Mouse (Mus musculus): ENCODE data around the gene Slc35f6.

Gene Slc35f6

DNA sequence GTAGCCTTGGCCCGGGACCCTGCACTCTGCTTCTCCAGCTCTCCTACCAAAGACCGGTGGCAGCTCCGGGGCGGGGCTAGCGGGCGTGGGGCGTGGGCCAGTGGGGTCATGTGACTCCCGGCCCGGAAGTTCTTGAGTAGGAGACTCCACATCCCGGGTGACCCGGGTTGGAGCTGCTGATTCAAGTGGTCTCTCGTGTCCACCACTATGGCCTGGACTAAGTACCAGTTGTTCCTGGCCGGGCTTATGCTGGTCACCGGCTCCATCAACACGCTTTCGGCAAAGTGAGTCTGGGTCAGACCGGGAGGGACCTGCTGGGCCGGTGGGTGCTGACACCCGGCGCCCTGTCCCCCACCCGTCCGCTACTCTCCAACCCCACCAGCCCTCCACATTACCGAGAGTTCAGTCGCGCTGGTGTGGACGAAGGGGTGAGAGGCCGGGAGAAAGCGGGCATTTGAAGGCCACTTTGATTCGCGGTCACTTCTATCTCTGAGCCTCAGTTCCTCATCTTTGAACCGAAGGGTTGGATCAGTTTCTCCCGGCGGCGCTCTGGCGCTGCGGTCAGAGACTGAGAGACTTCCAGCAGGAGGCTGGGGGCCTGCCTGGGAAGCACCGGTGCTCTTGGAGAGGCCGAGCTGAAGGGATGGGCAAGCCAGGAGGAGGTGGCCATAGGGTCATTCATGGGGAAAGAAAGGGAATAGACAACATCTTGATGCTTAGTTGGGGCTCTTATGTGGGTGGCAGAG, at the start of gene Slc35f6:
TSS of gene Slc35f6 (plus strand) at position 119 of the 746 bp plus-strand sequence.
- in situ Hi-C loops (cut with MboI; ENCODE audit: low sequenced_read_pairs), result no loop called here

DNA sequence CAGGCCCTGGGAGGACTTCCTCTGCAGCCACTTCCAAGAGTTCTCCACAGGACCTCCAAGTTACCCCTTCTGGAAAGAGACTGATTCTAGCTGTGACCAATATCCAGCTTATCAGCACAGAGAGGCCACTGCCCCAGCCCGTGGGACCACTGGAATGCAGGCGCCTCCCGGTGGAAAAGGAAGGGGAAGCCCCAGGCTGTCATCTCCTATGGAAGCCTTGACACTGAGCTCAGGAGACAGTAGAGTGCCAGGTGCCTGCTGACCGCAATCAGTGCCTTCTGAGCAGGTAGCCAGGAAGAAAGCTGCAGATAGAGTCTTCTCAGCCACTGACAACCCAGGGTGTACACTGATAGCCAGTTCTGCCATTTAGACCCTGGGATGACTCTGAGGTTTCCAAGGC, 46.3 kb upstream of the Slc35f6 start:
- in situ Hi-C loops (cut with MboI; ENCODE audit: low sequenced_read_pairs), result no loop called here

DNA sequence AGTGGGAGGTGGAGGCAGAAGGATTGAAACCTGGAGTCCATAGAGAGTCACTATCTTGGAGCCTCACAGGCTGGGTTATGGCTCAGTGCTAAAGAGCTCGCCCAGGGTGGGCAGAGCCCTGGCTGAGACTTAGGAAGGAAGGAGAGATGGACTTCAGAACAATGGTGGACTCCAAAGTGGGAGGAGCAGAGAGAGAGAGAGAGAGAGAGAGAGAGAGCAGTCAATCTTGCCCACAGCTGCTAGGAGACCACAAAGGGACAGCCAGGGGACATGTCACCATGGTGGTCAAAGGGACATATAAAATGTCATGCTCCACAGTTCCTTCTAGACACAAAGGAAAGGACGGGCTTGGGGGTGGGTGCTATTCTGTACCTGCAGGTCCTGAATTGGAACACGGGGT, 44.5 kb upstream of the Slc35f6 start:
- in situ Hi-C loops (cut with MboI; ENCODE audit: low sequenced_read_pairs), result no loop called here

DNA sequence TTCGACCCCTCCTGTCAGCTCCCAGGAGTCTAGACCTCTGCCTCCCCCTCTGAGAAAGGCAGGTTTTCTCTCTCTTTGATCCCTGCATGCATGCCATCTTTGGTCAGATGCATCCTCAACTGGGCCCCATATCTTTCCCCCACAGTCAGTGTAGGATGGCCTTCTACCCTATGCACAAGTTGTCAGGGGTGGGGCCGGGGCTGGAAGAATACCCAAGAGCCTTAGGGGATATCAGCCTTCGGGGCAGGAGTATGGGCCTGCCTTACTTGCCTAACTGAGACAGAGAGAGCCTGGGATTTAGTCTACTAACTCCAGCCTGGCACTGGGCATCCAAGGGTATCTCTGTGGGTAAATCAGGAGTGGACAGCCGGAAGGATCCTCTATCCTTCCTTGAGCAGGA, 43.8 kb upstream of the Slc35f6 start:
- in situ Hi-C loops (cut with MboI; ENCODE audit: low sequenced_read_pairs), result no loop called here

DNA sequence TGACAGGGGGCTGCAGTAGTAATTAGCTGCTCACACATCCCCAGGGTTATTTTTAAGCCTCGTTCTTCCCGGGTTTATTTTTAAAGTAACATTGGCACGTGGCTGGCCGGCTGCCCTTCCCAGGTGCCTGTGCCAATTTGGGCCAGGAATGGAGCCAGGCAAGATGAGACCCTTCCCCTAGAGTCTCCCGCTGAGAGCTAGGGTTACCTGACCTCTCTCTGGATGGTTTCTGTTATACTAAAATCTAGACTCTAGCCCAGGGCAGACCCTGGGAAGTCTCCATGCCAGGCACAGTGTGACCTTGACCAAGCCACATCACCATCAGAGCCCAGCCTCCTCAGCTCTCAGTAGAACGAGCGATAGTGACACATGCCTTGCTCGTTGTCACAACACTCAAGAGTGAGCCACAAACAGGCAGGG, 43.0 kb upstream of the Slc35f6 start:
- in situ Hi-C loops (cut with MboI; ENCODE audit: low sequenced_read_pairs), result no loop called here

DNA sequence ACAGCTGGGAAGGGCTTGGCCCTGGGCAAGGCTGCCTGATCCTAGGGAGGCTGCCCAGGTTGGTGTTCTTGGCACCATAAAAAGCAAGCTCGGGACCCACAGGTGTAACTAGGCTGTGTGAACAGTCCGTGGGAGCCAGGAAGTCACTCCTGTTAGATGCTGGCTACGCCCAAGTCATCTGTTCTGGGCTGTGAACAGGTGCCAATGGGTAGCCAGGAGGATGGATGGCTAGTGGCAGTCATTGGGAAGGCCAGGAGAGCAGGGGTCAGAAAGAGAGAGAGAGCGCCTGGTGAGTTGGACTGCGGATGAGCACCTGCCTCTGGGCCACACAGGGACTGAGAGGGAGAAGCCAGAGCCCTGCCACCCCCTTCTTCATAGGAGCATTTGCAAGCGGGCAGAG, 42.1 kb upstream of the Slc35f6 start:
- in situ Hi-C loops (cut with MboI; ENCODE audit: low sequenced_read_pairs), result no loop called here

DNA sequence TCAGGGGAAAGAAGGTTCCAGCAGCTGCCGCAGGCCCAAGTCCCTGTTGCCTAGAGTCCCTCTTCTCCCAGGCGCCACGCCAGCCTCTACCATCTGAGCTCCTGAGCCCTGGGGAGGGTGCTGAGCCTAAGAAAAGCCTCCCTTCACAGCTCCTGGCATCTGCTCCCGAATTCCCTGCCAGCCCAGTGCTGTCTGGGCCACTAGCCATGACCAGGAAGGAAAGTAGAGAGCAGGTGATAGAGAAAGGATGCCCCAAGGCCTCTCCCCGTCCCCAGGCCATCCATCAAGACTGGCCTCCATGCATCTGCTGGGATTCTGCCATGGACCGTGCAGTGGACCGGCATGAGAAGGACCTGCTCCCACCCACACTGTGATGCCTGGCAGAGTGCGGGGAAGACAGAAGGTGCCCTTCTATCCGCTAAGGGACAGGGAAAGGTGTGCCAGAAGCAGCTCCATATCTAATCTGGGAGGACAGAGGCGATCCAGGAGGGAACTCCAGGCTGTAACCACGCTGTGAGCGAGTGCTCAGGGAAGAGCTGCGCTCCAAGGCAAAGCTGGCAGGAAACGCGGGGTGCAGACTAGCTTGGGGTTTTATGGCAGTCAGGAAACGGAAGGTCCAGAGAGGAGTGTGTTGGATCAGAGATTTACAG, 41.2 kb upstream of the Slc35f6 start:
- in situ Hi-C loops (cut with MboI; ENCODE audit: low sequenced_read_pairs), result no loop called here

DNA sequence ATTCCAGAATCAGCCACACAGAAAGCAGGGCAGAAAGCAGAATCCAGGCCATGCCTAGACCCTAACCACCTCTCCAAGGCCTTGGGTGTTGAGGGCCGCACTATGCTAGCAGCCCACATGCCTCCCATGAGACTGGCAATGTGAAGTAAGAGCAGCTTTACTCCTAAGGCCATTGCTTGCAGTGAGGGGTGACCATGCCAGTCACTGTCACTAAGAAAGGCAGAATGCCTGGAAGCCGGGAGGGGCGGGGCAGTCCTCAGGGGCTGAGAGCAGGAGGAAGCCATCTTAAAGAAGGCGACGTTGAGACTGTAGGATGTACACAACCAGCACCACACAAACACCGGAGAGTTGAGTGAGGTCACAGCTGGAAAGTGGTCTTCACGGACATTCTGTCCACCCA, 38.6 kb upstream of the Slc35f6 start:
- in situ Hi-C loops (cut with MboI; ENCODE audit: low sequenced_read_pairs), result no loop called here

DNA sequence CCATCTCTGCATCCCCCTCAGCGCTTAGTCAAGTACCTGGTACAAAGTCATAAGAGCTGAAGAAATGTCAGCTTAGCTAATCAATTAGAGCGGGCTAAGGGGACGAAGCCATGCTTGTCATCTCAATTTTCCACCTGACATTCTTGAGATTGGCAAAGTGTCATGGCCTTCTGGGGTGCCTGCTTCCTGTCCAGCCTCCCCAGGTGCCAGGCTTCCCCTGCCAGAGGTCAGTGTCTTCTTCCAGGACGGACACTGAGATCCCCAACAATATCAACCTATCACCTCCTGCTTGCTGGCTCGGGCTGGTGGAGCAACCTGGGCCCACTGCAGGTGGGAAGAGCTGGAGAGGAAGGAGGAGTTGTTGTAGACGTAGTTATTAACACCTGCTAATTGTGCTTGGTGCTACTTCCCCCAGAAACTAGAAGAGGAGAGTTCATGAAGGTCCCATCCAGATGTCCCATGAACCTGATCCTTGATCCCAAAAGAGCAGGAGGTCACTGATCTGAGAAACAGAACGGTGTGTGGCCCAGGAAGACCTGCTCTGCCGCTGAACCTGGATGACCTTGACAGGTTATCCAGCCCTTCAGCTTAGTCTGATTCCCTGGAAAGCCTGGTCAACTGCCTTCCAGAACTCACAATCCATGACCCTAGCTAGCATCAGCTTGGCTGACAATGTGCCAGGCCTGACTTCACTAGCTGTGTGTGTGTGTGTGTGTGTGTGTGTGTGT, 37.7 kb upstream of the Slc35f6 start:
- in situ Hi-C loops (cut with MboI; ENCODE audit: low sequenced_read_pairs), result no loop called here

DNA sequence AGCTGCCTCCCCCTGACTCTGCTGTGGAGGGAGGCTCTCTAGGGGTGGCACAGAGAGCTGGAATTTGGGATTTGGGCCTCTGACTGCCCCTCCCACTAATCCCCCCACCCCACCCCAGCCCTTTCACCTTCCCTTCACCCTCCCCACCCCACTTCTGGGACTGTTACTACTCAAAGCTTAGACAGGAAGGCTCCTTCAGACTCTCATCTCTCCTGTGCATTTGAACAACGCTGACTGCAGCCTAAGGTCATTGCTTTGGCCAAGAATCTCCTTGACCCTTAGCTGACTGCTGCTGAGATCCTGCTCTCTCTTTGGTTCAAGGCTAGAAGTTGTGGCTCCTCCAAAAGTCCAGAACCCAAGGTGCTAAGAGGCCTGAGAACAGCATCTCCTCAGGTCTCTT, 36.6 kb upstream of the Slc35f6 start:
- in situ Hi-C loops (cut with MboI; ENCODE audit: low sequenced_read_pairs), result no loop called here

DNA sequence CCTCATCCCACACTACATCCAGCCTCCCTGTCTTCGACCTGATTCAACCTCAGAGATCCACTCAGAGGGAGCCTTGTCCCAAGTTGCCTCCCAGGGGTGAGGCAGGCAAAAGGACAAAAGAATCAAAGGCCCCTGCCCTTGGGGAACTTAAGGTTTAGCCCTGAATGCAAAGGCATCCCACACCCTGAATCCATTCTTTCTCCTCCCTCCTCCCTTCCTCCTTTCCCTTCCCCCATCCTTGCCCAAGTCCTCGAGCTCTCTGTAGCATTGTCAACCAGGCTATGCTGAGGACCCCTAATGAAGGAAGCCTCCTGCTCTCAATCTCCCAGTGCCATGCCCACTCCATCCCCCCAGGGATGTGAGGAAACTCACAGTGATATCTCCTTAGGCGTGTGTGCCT, 36.0 kb upstream of the Slc35f6 start:
- in situ Hi-C loops (cut with MboI; ENCODE audit: low sequenced_read_pairs), result no loop called here

DNA sequence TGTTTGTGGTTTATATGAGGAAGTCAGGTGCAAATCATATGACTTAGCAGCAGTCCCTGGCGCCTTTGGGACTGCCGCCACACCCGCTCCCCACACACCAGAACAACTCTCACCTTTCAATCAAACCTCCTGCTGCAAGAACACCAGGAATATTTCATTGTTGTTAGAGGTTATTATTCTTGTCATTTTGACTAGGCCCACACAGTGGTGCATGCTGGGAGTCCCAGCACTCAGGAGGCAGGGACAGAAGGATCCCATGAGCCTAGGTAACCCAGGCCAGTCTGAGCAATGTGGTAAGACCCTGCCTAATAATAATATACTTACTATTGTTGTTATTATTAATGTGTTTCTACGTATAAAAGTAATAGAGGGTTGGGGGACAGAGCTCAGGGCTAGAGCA, 35.2 kb upstream of the Slc35f6 start:
- in situ Hi-C loops (cut with MboI; ENCODE audit: low sequenced_read_pairs), result no loop called here

DNA sequence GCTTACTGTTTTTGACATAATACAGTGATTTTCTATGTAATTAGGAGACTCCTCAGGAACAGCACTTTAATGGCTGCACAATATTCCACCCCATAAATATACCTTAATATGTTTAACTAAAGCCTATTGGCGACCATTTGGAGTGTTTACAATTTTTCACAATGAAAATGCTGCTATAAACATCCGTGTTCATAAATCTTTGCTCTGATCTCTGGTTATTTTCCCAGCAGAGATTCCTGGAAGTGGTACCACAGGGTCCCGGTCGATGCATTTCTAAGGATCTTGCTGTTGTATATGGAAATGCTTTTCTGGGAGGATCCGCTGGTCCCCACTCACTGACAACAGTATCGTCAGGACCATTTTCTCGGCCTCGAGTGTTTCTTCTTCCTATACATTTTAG, 34.5 kb upstream of the Slc35f6 start:
- in situ Hi-C loops (cut with MboI; ENCODE audit: low sequenced_read_pairs), result no loop called here

DNA sequence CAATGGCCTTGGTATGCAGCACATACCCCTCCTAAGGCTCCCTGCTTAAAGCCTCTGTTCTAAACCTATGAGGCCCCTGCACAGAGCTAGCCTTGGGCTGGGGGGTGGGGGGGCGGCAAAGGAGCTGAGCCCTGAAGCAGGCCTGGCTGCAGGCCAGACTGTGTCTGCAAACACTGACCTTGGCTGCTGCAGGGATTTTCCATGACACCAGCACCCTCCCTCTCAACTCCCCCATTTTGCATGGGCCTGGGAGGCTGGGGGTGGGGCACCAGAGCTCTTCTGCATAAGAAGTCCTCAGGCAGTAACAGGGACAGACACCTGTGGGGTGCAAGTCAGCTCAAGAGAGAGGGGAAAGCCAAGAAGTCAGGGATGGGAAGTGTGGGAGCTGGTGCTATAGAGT, 33.5 kb upstream of the Slc35f6 start:
- in situ Hi-C loops (cut with MboI; ENCODE audit: low sequenced_read_pairs), result no loop called here

DNA sequence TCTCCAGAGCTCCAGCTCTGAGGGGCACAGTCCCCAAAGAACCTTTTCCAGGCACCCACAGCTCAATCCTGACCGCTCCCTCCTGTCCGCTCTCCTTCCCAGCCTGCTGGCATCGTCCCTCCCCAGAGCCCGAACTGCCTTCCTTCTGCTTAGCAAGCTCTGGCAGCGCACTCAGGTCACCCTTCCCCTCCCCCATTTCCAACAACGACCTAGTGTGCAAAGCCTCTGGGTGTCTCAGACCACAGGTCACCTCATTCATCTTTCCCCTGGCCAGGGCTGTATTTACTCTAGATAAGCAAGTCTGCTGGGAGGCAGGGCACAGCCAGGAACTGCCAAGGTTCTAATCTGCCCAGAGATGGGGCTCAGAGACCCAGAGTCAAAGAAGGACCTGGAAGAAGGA, 32.3 kb upstream of the Slc35f6 start:
- in situ Hi-C loops (cut with MboI; ENCODE audit: low sequenced_read_pairs), result no loop called here

DNA sequence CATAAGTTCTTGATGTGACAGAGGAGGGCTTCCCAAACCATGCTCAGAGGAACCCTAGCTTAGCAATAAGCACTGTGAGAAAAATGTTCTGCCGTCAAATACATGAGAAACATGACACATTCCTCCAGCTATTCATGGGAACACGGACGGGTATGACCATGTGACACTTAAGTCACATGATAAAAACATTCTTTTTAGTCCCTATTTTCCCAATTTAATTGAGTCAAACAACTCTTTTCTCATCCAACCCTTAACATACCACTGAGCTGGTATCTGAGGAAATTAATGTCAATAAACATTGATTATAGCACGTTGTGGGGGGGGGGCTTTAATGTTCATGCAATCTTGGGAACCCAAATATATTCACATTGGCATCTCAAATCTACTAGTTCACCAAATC, 31.9 kb upstream of the Slc35f6 start:
- in situ Hi-C loops (cut with MboI; ENCODE audit: low sequenced_read_pairs), result no loop called here

DNA sequence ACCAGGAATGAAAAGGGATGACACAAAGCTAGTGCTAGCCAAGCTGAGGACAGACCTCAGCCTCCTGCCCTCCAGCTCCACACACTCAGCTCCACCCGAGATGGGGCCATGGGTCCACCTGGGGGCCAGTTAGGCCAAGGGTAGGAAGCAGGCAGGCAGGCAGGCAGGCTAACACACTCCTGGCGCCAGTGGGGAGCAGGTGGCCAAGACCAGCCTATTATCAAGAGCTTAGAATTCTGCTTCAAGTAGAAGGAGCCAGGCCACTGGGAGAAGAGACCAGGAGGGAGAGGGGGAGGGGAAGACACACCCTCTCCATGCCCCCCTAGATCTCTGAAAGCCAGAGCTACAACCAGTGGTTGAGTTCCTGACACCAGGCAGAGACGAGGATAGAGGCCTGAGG, 31.1 kb upstream of the Slc35f6 start:
- in situ Hi-C loops (cut with MboI; ENCODE audit: low sequenced_read_pairs), result no loop called here

DNA sequence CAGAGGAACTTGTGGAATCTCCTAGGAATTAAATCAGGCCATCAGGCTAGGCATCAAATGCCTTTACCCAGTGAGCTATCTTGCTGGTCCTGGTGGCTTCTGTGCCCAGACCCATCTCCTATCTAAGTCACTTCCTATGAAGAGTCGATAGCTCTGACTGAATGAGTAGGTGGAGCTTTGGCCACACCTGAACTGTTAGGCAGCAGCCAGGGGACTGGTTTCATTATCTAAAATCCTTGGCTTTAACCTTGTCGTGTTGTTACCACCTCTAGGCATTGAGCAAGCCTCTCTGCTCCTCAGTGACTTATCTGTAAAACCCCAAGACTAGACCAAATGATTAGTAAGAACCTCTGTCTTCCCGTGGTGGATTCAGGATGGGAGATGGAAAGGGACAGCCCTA, 30.4 kb upstream of the Slc35f6 start:
- in situ Hi-C loops (cut with MboI; ENCODE audit: low sequenced_read_pairs), result no loop called here

DNA sequence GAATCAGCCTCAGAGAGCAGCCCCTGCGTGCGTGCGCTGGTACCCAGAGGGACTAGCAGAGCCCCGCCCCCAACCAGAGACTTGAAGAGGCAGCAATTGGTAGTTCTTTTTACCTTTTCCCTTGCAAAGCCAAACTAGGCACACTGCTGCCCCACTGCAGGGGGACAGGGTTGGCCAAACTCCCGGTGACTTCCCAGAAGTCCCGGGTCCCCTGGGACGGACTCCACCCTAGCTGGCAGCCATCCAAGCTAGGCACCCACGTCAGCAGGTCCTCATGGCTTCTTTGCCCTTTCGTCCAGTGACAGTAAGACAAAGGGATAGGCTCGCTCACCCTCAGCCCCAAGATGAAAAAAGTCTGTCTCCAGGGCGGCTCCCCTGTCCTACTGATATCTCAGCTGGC, 29.9 kb upstream of the Slc35f6 start:
- in situ Hi-C loops (cut with MboI; ENCODE audit: low sequenced_read_pairs), result no loop called here

DNA sequence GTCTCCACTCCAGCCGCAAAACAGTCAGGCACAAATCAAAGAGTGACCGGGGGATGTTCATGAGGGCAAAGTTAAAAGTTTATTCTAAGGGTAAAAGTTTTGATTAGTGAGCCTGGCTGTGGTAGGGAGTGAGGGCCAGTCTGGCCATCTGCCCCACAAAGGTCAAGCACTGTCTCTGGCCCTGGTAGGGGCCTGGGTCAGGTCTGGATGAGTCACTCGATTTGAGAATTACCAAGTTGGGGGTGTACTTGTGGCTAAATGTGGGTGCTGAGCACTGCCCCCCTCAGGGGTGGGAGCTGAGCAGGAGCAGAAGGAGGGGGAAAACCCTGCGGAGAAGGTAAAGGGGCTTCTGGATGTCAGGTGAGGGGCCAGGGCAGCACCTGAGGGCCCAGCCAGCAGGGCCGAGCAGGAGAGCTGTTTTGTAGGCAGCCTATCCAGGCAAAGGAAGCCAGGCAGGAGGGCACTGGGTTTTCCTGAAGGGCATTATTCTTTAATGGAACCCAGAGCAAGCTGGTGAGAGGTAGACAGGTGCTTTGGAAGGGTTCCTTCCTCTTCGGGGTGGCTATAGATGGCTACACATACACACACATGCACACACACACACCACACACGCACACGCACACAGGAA, 29.2 kb upstream of the Slc35f6 start:
- in situ Hi-C loops (cut with MboI; ENCODE audit: low sequenced_read_pairs), result no loop called here

DNA sequence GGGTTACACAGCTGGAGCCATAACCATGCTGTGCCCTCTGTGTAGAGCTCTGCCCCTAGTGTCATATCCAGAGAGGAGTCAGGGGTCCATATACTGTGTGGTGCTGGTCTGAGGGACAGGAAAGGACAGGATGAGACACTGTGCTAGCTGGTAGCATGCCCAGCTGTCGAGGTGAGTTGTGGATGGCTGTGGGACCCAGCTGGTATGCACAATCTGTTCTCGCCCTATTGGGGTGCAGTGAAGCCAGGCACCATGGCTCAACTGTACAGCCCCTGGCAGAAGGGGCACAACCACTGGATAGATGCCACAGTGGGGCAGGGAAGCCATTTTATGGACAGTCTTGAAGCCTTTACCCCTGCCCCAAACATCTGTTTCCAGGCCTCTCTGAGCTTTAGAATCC, 28.5 kb upstream of the Slc35f6 start:
- in situ Hi-C loops (cut with MboI; ENCODE audit: low sequenced_read_pairs), result no loop called here

DNA sequence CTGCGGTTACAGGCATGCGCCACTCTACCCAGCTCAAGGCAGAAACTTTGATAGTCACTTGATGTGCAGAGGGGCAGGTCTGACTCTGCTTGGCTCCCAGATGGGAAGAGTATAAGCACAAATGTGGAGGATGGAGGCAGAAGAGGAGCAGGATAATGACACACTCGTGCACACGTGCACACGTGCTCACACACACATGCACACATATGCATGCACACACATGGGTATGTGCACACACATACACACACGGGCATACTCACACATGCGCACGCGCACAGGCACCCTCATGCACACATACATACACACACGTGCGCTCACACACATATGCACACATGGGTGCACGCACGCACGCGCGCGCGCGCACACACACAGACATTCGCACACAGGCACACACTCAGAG, 27.2 kb upstream of the Slc35f6 start:
- in situ Hi-C loops (cut with MboI; ENCODE audit: low sequenced_read_pairs), result no loop called here
